Mouse (Mus musculus): ENCODE measurements around the gene Mmd2.

The Mmd2 gene

DNA sequence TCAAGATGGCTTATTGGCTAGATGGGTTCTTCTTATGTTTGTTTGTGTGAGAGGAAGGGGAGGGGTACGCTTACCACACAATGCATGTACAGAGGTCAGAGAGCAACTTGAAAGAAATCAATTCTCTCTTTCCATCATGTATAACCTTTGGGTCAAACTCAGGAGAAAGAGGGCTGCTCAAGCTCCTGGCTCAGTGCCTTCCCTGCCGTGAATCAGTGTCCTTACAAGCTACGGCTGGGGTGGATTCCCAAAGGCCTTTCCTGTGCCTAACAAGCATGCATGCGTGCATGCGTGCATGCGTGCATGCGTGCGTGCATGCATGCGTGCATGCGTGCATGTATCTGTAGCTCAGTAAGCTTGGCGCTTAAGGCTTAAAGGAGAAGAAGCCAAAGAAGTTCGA is 3.3 kb downstream of the Mmd2 start:
- DNase-seq (ENCODE audit: low spot score), result no peak

DNA sequence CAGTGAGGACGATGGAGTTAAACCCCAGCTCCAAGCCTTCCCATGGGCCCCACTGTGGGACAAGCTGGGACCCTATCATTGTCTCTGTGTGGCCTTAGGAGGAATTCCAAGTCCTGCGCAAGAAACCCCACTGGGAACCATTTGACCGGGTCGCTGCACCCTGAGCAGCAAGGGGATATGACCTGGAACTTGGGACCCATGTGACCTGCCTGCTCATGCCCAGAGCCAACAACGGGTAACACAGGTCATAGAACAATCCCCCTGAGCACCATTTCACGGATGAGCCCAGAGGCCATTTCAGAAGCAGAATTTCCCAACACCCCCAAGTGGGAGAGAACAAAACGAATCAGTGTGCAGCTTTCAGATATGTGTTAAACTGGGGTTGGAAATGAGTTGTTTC is 4.2 kb downstream of the Mmd2 start:
- no peak for DNase-seq (ENCODE audit: low spot score)

DNA sequence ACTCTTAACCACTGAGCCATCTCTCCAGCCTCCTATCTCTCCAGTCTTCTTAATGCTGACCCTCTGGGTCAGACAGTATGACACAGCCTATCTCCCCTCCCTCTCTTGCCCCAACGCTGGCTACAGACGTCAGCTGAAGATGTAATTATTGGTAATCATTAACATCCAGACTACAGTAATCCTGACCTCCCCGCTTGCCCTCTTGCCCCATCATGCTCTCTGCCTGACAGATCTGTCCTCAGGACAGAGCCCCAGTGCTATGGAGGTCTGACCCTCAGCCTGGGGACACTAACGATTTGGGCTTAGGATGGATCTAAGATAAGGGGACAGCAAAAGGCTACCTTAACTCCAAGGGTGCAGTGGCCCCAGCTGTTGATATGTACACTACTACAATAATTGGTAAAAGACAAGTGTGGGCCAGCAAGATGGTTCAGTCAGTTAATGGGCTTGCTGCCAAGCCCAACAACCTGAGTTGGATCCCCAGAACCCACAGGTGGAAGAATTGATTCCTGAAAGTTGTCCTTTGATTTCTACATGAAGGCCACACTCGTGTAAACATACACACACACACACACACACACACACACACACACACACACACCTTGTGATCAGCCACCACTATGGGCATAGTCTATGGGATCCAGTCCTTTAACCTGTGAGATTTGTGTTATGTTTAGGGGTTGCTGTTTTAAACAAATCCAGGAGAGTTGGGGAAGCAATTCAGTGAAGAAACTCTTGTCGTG is 10.8 kb downstream of the Mmd2 start:
- no peak for DNase-seq (ENCODE audit: low spot score)

DNA sequence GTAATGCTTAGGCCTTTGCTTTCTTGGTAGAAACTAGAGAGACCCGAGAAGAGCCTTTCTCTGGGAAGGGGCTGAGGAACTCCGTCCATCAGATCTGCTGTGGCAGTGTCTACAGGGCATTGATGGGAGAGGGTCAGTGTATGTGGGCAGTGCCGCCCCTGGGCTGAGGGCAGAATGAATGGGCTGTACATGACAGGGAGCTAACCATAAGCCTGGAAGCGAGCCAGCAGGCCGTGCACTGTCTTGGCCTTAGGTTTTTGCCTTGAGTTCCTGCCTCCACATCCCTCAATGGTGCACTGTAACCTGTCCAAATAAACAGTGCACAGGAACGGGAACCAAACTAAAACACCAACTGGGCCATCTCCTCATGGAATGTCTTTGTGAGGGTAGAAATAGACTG is 11.9 kb downstream of the Mmd2 start:
- DNase-seq (ENCODE audit: low spot score), result no peak

DNA sequence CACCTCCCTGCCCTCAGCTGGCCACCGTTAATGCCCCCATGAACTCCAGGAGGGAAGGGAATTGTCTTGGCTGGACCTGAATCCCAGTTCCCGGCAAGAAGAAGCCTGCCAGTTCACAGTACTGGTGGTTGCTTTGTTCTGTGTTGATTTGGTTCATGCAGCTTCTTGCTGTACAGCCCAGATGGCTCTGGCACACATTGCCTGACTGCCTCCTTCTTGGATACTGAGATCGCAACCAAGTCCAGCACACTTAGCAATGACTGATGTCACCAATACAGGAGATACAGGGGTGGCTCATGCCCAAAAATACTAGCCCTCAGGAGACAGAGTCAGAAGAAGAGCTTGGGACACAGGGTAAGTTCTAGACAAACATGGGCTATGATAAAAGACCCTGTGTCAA is 12.9 kb downstream of the Mmd2 start:
- no peak for DNase-seq (ENCODE audit: low spot score)

DNA sequence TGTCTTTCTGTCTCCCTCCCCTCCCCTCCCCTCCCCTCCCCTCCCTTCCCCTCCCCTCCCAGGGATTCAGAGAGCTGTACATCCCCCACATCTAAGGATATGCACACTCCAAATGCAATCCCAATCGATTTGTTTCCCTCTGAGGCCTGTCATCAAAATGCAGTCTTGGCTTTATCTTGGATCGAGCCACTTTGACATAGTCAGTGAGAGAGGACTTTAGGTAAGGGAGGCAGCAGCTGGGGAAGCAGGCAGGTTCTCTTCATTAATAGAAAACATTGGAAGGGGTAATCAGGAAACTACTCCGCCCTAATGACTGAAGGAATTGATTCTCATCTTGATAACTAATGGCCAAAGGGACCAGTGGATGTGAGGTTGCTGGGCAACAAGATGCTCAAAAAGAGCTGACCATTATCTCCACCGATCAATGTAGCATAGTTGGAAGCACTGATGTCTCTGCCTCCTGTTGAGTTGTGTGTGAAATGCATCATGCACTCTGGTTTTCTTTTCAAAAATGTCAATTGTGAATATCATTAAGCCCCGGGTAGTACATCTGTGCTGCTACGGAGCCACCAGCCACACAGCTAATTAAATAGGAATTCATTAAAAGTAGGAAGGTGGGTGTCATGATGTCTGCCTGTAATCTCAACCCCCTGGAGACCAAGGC is 17.5 kb downstream of the Mmd2 start:
- DNase-seq (ENCODE audit: low spot score), result no peak

DNA sequence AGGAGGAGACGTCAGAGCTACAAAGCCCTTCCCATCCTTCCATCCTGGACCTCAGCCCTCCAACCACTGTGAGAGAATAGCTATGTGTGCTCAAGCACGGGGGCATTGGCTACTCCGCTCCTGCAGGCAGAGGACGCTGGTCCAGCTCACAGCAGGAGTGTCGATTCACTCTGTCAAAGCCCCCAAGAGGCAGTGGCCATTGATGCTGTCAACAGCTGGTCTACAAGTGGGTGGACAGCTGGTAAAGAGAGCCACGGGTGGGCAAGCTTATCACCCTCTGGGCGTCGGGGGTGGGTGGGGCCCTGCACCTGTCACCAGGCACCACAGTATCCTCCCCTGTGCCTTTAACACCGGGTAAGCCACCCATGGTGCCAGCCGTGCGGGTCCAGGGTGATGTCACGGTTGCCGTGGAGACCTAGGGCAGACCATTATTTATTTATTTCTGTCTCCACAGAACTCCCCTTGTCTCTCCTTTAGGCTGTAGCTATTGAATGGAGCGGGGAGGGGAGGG is 24.9 kb downstream of the Mmd2 start:
- DNase-seq (ENCODE audit: low spot score), result no peak

DNA sequence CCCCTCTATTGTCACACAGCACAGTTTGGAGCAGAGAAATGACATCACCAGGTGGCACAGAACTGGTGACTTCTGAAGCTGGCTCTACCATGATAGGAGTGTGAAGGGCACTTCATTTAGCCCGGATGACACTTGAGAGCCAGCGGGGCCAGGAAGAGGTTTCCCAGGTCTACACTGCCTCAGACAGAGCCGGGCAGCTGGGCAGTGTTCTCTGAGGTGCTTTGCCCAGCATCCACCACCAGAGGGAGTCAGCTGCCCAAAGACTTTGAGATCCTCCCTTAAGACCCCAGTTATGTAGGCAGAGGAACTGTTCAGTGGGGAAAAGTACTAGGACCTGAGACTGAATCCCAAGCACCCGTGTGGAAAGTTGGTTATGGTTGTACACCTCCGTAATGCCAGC is 27.1 kb downstream of the Mmd2 start:
- peak; percentile 50 for DNase-seq (ENCODE audit: low spot score)

DNA sequence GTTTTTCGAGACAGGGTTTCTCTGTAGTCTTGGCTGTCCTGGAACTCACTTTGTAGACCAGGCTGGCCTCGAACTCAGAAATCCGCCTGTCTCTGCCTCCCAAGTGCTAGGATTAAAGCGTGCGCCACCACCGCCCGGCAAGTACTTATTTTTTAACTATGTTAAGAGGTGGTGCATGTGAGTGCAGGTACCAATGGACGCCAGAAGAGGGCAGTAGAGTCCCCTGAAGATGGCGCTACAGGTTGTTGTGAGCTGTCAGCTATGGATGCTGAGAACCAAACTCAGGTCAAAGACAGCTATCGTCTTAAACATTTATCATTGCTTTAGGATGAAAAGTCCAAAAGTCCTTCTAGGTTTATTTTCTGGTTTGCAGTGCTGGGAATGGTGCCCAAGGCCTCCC is 30.4 kb downstream of the Mmd2 start:
- no peak for DNase-seq (ENCODE audit: low spot score)

DNA sequence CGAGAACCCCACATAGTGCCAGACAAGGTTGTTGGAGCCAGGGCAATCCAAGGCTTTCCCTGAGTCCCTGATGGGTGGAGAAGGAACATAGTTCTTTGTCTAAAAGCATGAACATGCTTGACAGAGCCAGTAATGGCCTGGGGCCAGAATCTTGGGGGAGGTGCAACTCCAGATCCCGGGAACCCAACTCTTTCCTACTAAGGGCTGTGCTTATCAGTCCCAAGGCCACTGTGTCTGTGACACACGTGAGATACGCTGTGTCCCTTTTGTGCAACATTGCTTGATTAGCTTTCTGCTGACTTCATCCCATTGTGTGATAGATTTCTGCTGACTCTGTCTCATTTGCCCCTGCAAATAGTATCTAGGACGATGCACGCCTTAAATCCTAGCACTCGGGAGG is 31.8 kb downstream of the Mmd2 start:
- no peak for DNase-seq (ENCODE audit: low spot score)

DNA sequence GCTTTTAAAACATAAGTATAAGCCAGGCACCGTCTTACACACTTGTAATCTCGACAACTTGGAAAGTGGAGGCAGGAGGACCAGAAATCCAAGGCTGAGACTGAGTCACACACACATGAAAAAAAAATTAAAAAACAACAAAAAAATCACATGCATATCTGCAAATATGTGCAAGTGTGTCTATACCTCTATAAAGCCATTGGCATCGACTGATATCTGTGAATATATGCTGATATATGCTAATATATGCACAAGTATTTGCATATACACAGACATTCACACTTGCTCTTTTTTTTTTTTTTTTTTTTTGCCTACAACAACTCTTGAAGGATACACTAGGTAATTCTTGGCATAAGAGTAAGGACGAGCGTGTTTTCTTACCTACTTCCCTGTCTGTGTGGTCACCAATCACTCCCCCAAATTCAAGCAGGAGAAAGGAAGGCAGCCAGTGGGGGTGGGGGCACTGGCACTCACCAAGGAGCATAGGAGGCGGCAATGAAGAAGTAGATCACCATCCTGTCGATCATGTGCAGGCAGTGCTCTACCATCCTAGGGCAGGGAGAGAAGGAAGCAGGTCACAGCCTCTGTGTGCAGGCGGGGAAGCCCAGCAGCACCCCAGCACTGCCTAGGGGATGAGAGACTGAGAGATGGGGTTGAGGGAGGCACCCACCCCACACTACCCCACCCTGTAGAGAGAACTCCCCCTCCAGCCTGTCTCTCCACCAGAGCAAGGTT is 34.1 kb downstream of the Mmd2 start:
- no peak for DNase-seq (ENCODE audit: low spot score)

DNA sequence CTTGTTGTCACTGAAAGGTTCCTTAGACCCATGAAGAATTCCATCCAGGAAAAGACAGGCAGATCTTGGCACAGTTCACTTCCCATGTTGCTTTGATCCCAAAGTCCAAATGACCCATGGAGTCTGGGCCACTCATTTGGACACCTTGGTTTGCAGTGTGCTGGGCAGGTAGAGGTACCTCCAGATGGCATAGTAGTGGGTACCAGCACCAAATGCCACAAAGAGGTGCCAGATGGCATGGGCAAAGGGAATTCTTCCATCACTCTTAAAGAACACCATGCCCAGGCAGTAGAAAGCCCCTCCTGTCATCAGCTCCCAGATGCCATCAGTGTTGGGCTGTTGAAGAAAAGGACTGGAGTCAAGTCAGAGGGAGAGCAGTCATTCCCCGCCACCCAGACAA is 44.0 kb downstream of the Mmd2 start:
- no peak for DNase-seq (ENCODE audit: low spot score)

DNA sequence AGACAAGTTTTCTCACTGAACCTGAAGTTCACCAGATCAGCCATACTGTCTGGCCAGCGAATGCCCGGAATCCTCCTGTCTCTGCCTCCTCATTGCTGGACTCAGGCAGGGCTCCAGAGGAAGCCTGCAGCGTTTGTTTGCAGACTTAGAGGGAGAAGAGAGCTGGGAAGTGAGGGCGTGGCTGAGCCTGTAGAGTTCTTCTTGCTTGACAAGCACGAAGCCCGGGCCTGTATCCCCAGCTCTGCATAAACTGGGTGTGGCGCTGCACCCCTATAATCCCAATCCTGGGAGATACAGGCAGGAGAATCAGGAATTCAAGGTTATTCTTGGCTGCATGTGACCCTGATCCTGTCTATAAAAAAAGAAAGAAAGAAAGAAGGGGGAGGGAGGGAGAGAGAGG is 48.3 kb downstream of the Mmd2 start:
- DNase-seq (ENCODE audit: low spot score), result no peak

DNA sequence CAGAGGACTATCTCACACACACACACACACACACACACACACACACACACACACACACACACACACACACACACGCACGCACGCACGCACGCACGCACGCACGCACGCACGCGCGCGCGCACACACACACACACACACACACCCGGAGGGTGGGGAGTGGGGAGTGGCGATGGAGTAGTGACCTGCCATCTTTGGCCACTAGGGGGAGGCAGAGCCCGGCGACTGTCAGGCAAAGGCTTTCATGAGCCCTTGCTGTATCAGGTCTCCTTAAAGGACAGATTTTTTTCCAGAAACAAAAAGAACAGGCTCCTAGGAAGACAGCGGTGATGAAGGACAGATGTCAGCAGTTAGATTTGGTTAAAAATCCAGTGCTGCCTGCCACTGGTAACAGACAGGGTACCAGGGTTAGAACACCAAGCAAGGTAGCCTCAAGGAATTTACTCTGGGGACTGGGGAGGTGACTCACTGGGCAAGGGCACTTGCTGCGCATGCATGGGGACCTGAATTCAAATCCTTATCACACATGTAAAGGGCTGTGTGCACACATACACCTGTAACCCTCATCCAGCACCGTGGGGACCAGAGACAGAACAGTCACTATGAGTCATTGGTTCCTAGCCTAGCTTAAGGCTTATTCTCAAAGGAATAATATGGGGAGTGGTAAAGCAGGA is 51.1 kb downstream of the Mmd2 start:
- DNase-seq (ENCODE audit: low spot score), result peak; percentile 42

DNA sequence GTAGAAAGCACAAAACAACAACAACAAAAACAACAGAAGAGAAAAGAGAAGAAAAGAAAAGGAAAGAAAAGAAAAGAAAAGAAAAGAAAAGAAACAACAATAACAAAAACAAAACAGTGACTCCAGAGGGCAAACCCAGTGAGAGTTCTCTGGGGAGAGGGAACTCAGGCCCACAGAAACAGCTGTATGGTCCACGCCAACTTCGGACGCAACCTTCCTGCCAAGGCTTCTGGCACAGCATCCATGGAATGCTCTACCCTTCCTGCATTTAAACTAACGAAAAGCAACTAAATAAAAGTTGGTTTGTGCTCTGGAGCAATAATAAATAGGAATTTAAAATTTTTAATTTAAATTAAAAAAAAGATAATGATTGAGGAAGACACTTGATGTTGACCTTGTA is 51.9 kb downstream of the Mmd2 start:
- no peak for DNase-seq (ENCODE audit: low spot score)

DNA sequence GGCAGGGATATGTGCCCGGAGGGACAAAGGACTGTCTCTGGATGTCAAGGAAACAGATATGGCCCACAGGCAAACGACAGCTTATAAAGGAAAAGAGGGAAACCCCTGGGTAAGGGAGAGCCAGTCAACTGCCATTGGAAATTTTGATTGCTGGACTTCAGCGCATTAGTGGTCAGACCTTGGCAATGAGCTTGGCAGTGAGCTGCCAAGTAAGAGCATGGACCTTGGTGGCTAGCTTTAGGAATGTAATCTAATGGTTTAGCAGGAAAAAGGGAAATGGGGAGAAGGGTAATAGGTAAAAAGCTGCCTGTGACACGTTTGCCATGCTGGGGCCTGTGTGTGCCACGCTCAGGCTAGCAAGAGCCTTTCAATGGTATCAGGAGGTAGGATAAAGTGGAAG is 52.7 kb downstream of the Mmd2 start:
- no peak for DNase-seq (ENCODE audit: low spot score)

DNA sequence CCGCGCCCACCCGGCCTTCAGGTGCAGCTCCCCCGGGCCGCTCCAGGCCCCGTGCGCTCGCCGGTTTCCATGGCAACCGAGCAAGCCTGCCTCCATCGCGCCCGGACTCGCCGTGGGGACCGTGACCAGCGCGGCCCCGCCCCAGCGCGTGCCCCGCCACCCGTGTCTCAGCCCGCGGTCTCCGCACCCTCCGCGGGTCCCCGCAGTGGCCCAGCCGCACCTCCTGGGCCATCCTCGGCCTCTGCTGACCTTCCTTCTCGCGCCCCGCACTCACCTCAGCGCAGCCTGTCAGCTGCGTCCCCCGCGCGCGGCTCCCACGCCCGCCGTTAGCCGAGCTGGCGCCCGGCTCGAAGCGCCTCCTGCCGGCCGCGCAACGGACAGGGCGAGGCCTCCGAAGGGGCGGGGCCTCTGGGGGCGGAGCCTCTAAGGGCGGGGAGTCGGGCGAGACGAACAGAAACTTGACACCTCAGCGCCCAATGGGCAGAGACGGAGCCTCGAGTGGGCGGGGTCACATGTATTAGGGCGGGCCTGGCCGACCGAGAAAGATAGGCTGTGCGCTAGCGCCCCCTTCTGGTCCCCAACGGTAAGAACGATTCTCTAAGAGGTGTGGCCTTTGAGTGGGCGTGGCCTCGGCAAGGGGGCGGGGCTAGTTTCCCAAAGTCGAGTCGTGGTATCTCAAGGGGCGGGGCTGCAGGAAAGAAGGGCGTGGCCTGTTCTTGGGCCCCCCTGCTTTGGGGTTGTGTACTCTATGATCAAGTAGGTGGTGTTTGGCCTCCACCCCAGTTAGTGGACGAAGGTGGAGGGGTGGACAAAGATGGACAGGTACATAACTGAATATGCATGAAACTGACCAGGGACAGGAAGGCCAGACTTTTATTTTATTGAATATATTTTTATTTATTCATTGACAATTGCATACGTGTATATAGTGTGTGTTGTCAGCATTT is 57.6 kb downstream of the Mmd2 start, which contains the start of gene Radil:
Gene Radil (minus strand): TSS at position 393 of the 947 bp plus-strand sequence.
- DNase-seq (ENCODE audit: low spot score), result peak; percentile 97

DNA sequence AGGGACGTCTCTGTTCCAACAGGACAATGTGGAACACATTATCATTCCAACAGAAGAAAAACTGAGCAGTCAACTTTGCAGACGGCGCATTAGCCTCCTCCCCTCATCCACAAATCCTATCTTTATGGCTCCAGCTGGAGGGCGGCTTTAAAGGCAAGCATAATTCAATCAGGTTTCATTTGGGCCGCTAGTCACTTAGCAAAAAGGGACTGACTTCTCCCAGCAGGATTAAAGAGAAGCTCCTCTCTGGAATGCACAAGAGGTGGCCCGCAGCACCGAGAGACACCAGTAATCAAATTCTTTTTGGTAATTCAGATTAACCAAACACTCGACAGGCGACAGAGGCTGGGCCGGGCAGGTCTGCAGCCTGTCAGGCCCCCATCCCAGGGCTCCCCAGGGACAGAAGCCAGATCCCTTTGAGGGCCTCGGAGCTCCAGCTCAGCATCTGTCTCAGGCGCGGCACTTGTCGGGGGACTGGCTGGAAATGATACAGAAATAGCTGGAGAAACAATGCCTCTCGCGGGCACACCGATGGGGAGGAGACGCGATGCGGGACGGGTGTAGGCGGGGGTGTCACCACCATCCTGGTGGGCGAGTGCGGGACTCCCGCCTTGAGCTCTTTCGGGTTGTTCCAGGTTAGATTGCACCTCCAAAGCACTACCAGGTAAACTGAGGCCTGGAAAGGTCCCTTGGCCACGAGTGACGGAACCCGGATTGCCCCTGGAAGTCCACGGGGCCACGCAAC is 58.5 kb downstream of the Mmd2 start:
- DNase-seq (ENCODE audit: low spot score), result peak; percentile 22

DNA sequence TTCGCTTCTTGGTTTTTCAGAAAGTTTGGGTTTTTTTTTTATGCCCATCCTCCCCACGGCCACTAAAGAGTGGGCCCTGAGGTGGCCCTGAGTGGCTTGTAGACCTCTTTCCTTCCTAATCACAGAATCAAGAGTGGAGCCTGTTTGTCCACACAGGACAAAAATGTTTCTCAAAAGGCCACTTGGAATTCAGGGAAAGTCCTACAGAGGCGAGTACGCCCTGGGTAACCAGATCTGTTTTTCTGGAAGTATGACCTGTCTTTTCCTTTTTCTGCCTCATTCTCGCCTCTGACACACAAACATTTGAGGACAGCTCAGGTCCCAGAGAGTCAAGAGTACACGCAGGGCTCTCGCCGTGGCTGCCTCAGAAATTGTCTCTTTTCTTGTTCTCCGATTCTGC is 59.2 kb downstream of the Mmd2 start:
- DNase-seq (ENCODE audit: low spot score), result no peak

DNA sequence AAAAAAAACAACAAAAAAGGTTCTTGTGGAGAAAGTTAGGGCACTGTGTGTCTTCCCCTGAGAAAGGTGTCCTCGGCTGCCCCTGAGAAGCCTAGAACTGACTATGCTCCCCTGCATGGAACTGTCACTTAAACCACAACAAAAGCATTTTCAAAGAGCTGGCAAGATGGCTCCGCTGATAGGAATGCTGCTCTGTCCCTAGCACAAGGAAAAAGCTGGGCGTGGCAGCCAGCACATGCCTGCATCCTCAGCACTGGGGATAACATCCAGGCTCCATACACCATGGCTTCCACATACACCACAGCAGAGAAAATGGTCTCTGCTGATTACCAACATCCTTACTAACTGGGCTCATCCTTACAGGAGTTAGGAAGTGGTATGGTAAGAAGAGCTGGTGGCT is 61.5 kb downstream of the Mmd2 start:
- no peak for DNase-seq (ENCODE audit: low spot score)

DNA sequence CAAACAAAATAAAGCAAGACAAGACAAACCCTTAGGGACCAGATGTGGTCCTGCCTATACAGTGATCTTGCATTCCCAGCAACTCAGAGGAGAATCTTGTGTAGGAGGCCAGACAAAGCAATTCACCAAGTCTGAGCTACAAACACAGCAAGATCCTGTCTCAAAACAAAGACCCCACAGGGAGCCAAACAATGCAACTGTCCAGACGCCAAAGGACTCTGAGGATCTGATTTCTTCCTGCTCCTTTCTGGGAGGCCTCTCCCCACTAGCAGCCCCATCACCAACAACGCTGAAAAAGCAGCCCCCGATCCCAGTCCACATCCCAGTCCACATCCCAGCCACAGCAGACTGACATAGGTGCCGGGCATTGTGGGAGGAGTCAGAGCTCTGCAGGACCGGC is 62.3 kb downstream of the Mmd2 start:
- no peak for DNase-seq (ENCODE audit: low spot score)

Measured in ovary, postnatal 14 days (tissue).